Mouse (Mus musculus): Measurements from ENCODE around the gene Srebf1. TPM values are rescaled to one million over a fixed set of nuclear protein-coding genes. Genes with fewer than 3 reads are reported as not detected.
A peak's percentile ranks its signal among the peaks of the same experiment; 100 is the strongest.

Gene Srebf1
- polyA plus RNA-seq, 1 experiment from 2014 or later: 65.9 TPM

DNA sequence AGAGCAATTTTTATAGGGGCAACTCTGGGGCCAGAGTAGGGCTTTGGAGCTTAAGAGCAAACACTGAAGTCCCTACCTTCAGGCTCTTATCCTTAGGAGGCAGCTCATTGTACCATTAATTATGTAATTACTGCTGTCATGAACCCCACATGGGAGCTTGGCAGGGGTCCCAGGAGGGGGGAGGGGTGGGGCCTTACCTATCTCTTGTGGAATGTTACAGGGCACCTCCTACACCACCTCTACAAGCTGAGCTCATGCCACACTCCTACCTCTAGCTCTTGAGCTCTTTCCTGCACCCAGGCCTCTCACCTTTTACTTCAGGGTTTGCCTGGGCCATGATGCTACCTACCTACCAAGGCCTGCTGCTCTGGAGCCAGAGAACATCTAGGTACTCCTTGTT lies 43.9 kb downstream of the Srebf1 start:
- ATAC-seq (ENCODE audit: low read depth): peak; percentile 27; the same call in 1 of the 2 replicates
- H3K27me3 ChIP-seq (ENCODE audit: control insufficient read depth, insufficient read depth, low read depth, low read length): no peaks in the 10 kb centered on the region
- H3K9ac ChIP-seq (ENCODE audit: low read length): no peak overlapping the region
- H3K27ac ChIP-seq (ENCODE audit: low read length): peak overlapping the region; percentile 89
- H3K4me2 ChIP-seq (ENCODE audit: low read depth, low read length): no peak overlapping the region
- no peaks in the 10 kb centered on the region for H3K36me3 ChIP-seq (ENCODE audit: control insufficient read depth, insufficient read depth, low read length)
- H3K9me3 ChIP-seq (ENCODE audit: control insufficient read depth, low read length): no peaks in the 10 kb centered on the region
- H3K4me1 ChIP-seq (replicated peaks; ENCODE audit: control insufficient read depth, insufficient read depth, low read length): peaks cover 78% of the 10 kb centered on the region
- H3K4me3 ChIP-seq (ENCODE audit: low read length): no peak overlapping the region

DNA sequence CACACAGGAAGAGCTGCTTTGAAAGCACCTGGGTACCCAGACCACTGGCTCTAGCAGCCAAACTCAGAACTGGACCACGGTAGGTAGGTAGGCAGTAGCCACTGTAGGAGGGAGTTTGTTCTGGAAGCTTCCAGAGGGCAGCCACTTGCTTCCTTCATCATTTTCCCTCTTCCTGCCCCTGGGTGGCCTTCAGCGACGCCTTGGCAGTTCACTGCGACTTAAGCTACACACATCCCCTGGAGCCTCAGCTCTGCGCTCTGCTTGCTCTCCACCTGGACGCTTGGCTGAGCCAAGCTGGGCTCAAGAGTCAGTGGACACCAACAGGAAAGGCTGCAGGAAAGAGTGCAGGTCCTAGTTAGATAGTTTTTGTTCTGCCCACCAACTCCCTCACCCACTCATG lies 44.4 kb downstream of the Srebf1 start:
- ATAC-seq (ENCODE audit: low read depth): no peak
- Histone ChIP-seq H3K27ac (ENCODE audit: low read length) (peak overlapping the region; percentile 89), H3K9ac (ENCODE audit: low read length) (0 out of 2 replicates have a peak overlapping the region, but pooled peaks have one; percentile 6), H3K9me3 (ENCODE audit: control insufficient read depth, low read length) (no peaks in the 10 kb centered on the region), H3K36me3 (ENCODE audit: control insufficient read depth, insufficient read depth, low read length) (no peaks in the 10 kb centered on the region), H3K4me2 (ENCODE audit: low read depth, low read length) (no peak overlapping the region), H3K4me3 (ENCODE audit: low read length) (no peak overlapping the region), H3K27me3 (ENCODE audit: control insufficient read depth, insufficient read depth, low read depth, low read length) (no peaks in the 10 kb centered on the region), H3K4me1 (replicated peaks; ENCODE audit: control insufficient read depth, insufficient read depth, low read length) (peaks cover 79% of the 10 kb centered on the region)
- 28% methylated on average over 6 of the region's 6 CpGs for WGBS

DNA sequence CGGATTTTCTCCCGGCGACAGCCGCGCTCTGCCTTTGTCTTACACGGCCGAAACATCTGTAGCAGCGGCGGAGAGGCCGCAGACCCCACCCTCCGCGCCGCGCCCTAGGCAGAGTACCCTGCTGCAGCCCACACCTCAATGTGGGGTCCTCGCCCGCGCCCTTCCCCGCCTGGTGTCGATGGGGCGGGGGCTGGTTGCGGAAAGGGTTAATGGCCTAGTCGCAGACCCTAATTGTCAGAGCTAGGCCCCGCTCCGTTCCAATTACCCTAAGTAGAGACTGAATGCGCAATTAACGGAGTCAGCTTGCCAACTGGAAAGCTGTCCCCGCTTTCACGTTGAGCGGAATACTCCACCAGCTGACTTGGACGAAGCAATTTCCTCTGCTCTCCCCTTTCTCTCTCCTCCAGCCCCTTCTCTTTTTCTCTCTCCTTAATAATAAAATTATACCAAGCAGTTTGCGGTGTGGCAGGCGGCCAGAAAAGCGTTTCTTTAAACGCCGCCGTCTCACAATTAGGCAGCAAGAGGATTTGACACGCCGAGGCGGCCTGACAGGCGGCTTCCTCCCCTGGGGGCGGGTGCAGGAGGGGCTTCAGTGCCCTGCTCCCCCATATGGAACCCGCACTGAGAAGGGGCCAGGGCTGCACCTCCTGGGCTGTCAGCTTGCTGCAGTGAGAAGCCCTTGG lies 45.3 kb downstream of the Srebf1 start:
- WGBS: 2% methylated on average over 42 of the region's 42 CpGs
- Histone ChIP-seq H3K27me3 (ENCODE audit: control insufficient read depth, insufficient read depth, low read depth, low read length) (no peaks in the 10 kb centered on the region), H3K27ac (ENCODE audit: low read length) (peak overlapping the region; percentile 89), H3K36me3 (ENCODE audit: control insufficient read depth, insufficient read depth, low read length) (no peaks in the 10 kb centered on the region), H3K9ac (ENCODE audit: low read length) (peak overlapping the region; percentile 71), H3K4me3 (ENCODE audit: low read length) (peak overlapping the region; percentile 67), H3K4me2 (ENCODE audit: low read depth, low read length) (peak overlapping the region; percentile 100), H3K4me1 (replicated peaks; ENCODE audit: control insufficient read depth, insufficient read depth, low read length) (peaks cover 80% of the 10 kb centered on the region), H3K9me3 (ENCODE audit: control insufficient read depth, low read length) (no peaks in the 10 kb centered on the region)
- peak; percentile 1; the same call in 1 of the 2 replicates for ATAC-seq (ENCODE audit: low read depth)

DNA sequence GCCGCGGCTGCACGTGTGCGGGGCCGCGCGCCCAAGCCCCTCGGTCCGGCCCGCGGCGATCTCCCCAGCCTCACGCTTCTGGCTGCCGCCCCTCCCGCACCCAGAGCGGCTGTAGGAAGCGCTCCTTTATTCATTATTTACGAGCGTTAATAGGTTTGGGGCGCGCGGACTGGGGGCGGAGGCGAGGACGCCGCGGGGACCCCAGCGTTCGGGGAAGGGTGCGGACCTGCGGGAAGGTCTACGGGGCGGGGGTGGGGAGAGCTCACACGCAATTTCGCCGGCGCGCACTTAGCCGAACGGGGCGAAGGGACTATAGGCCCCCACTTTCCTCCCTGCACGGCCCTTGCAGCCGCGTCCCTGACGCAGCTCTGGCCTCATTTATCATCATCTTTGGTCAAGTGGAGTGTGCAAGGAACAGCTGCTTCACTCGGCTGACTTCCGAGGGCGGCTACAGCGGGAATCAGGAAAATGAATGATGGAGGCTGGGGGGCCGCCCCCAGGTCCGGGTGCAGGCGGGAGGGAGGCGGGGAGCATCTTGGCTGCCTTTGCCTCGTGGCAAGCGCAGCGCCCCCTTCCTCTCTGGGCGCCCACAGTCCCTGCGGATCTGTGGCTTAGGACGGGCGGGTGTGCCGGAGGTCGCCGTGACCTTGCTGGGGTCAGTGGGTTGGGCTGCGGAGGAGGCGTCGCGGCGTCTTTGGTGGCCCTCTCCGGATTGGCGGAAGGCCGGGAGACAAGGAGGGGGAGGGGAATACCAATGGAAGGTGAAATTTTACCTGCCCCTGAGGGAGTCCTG lies 46.0 kb downstream of the Srebf1 start:
- H3K4me1 ChIP-seq (replicated peaks; ENCODE audit: control insufficient read depth, insufficient read depth, low read length): peaks cover 78% of the 10 kb centered on the region
- peak overlapping the region; percentile 71 for H3K9ac ChIP-seq (ENCODE audit: low read length)
- H3K27me3 ChIP-seq (ENCODE audit: control insufficient read depth, insufficient read depth, low read depth, low read length): no peaks in the 10 kb centered on the region
- under 1% methylated on average over 68 of the region's 71 CpGs for WGBS
- H3K36me3 ChIP-seq (ENCODE audit: control insufficient read depth, insufficient read depth, low read length): no peaks in the 10 kb centered on the region
- H3K27ac ChIP-seq (ENCODE audit: low read length): peak overlapping the region; percentile 89
- H3K4me2 ChIP-seq (ENCODE audit: low read depth, low read length): peak overlapping the region; percentile 100
- peak; percentile 48 for ATAC-seq (ENCODE audit: low read depth)
- H3K9me3 ChIP-seq (ENCODE audit: control insufficient read depth, low read length): no peaks in the 10 kb centered on the region
- H3K4me3 ChIP-seq (ENCODE audit: low read length): peak overlapping the region; percentile 67

DNA sequence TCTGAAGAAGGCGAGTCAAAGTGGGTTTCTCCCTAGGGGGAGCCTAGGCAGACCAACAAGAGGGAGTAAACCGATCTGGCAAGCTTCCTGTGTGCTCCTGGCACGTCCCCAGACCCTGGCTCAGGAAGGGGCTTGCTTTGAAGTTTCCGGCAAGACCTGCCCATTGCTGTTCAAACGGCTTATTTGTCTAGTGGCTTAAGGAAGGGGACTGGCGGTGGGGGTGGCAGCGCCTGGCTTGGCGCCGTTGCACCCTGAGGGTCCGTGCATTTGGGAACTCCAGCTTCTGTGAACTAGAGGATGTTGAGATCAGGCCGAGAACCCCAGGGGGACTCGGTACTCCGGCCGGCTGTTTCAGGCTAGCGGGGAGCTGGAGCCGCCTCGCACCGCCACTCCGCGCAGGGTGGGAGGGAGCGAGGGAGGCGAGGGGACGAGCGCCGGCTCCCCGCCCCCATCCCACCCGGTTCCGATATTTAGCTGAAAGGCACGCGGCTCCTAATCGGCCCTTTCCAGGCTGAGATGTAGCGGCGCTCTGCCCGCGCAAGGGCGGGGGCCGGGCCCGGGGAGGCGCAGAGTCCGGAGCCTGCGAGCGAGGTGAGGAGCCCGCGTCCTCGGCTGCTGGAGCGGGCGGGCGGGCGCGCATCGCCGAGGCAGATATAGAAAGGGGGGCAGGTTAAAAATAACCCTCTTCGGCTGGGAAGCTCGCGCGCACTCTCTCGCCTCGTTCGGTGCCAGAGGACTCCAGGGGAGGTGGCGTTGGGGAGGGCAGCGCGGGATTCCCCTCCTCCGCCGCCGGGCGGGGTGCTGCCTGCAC lies 46.8 kb downstream of the Srebf1 start:
- under 1% methylated on average over 60 of the region's 66 CpGs for WGBS
- peak overlapping the region; percentile 100 for H3K4me2 ChIP-seq (ENCODE audit: low read depth, low read length)
- H3K4me1 ChIP-seq (replicated peaks; ENCODE audit: control insufficient read depth, insufficient read depth, low read length): peaks cover 75% of the 10 kb centered on the region
- ATAC-seq (ENCODE audit: low read depth): peak; percentile 66
- no peaks in the 10 kb centered on the region for H3K9me3 ChIP-seq (ENCODE audit: control insufficient read depth, low read length)
- H3K27ac ChIP-seq (ENCODE audit: low read length): peak overlapping the region; percentile 89
- H3K4me3 ChIP-seq (ENCODE audit: low read length): peak overlapping the region; percentile 67
- no peaks in the 10 kb centered on the region for H3K27me3 ChIP-seq (ENCODE audit: control insufficient read depth, insufficient read depth, low read depth, low read length)
- no peaks in the 10 kb centered on the region for H3K36me3 ChIP-seq (ENCODE audit: control insufficient read depth, insufficient read depth, low read length)
- H3K9ac ChIP-seq (ENCODE audit: low read length): peak overlapping the region; percentile 71

DNA sequence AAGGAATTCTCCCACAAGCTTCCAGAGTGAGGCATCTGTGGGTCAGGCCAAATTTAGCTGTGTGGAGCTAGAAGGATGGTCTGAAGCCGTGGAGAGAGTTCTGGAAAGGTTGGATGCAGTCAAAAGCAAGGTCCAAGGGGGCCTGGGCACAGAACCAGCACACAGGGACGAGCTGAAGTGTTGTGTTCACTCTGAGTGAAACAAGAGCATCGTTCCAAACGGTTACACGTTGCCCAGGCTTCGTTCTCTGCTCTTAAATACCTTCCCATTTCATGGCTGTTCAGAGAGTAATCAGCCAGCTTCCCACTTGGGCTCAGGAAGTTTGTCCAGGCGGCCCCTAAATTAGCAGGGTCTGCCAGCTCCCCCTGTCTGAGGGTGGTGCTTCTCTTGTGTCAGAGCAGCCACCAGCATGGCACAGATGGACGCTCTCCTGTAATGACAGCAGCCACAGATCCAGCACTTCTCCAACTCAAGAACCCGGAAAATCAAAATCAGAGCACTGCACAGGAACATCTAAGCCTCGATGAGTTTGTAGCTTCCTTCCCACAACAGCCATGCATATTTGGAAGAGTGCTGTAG lies 48.7 kb downstream of the Srebf1 start:
- no peak overlapping the region for H3K9ac ChIP-seq (ENCODE audit: low read length)
- H3K27ac ChIP-seq (ENCODE audit: low read length): peak overlapping the region; percentile 43; the same call in 1 of the 2 replicates
- whole genome bisulfite sequencing: 55% methylated on average over 10 of the region's 10 CpGs

DNA sequence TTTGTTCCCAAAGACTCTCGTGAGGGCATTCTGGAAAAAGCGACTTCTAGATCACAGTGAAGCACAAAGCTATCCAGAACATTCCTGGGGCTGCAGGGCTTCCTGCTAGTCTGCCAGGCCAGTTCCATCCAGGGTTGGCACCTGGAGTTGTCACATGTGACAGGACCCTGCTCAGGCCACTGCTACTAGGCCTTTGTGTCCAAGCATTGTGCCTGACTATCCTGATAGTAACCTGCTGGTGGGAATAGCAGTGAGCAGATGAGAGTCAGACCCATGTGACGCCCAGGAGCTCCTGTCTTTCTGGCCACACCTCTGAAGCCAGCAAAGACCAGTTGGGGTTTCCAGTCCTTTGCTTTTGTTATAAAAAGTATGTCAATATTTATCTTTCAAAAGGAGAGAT lies 50.3 kb downstream of the Srebf1 start:
- H3K36me3 ChIP-seq (ENCODE audit: control insufficient read depth, insufficient read depth, low read length): no peaks in the 10 kb centered on the region
- no peak overlapping the region for H3K4me2 ChIP-seq (ENCODE audit: low read depth, low read length)
- no peaks in the 10 kb centered on the region for H3K27me3 ChIP-seq (ENCODE audit: control insufficient read depth, insufficient read depth, low read depth, low read length)
- no peaks in the 10 kb centered on the region for H3K9me3 ChIP-seq (ENCODE audit: control insufficient read depth, low read length)
- 72% methylated on average over 3 of the region's 3 CpGs for WGBS
- H3K9ac ChIP-seq (ENCODE audit: low read length): no peak overlapping the region
- H3K4me3 ChIP-seq (ENCODE audit: low read length): no peak overlapping the region
- H3K4me1 ChIP-seq (replicated peaks; ENCODE audit: control insufficient read depth, insufficient read depth, low read length): peaks cover 54% of the 10 kb centered on the region
- no peak for ATAC-seq (ENCODE audit: low read depth)
- H3K27ac ChIP-seq (ENCODE audit: low read length): no peak overlapping the region; the same call in 1 of the 2 replicates

More for the DNA sequence above, 48.7 kb downstream of the Srebf1 start:
- no peaks in the 10 kb centered on the region for H3K27me3 ChIP-seq (ENCODE audit: control insufficient read depth, insufficient read depth, low read depth, low read length)
- H3K4me1 ChIP-seq (replicated peaks; ENCODE audit: control insufficient read depth, insufficient read depth, low read length): peaks cover 63% of the 10 kb centered on the region
- no peak overlapping the region for H3K4me3 ChIP-seq (ENCODE audit: low read length)
- H3K36me3 ChIP-seq (ENCODE audit: control insufficient read depth, insufficient read depth, low read length): no peaks in the 10 kb centered on the region
- H3K4me2 ChIP-seq (ENCODE audit: low read depth, low read length): no peak overlapping the region
- ATAC-seq (ENCODE audit: low read depth): no peak
- no peaks in the 10 kb centered on the region for H3K9me3 ChIP-seq (ENCODE audit: control insufficient read depth, low read length)

DNA sequence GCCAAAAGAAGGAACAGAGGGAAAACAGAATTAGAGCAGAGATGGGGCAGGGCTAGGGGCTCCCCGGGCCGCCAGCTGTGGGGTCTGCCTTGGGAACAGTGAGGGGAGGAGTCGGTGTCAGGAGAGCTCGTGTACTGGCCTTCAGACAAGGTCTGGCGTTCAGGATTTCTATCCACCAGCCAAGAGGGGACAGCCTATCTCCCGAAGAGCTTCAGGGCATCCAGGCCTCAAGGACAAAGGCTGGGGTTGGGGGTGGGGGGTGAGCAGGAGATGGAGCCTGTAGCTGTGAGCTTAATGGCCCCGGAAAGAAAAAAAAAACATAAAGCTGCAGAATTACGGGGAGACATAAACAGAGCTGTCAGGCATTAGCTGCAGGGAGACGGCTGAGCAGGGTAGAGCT lies 53.6 kb downstream of the Srebf1 start:
- no peaks in the 10 kb centered on the region for H3K9me3 ChIP-seq (ENCODE audit: control insufficient read depth, low read length)
- no peak overlapping the region for H3K4me3 ChIP-seq (ENCODE audit: low read length)
- 20% methylated on average over 9 of the region's 9 CpGs for WGBS
- no peak overlapping the region for H3K27ac ChIP-seq (ENCODE audit: low read length)
- no peak for ATAC-seq (ENCODE audit: low read depth)
- no peaks in the 10 kb centered on the region for H3K27me3 ChIP-seq (ENCODE audit: control insufficient read depth, insufficient read depth, low read depth, low read length)
- H3K4me1 ChIP-seq (replicated peaks; ENCODE audit: control insufficient read depth, insufficient read depth, low read length): peaks cover 41% of the 10 kb centered on the region
- no peak overlapping the region for H3K9ac ChIP-seq (ENCODE audit: low read length)
- no peaks in the 10 kb centered on the region for H3K36me3 ChIP-seq (ENCODE audit: control insufficient read depth, insufficient read depth, low read length)
- H3K4me2 ChIP-seq (ENCODE audit: low read depth, low read length): no peak overlapping the region
